Mouse (Mus musculus): ENCODE measurements around the gene Ptprcap. TPM values are rescaled to one million over a fixed set of nuclear protein-coding genes. Genes with fewer than 3 reads are reported as not detected.

Gene Ptprcap
- polyA plus RNA-seq, 1 experiment = 20.0 TPM

DNA sequence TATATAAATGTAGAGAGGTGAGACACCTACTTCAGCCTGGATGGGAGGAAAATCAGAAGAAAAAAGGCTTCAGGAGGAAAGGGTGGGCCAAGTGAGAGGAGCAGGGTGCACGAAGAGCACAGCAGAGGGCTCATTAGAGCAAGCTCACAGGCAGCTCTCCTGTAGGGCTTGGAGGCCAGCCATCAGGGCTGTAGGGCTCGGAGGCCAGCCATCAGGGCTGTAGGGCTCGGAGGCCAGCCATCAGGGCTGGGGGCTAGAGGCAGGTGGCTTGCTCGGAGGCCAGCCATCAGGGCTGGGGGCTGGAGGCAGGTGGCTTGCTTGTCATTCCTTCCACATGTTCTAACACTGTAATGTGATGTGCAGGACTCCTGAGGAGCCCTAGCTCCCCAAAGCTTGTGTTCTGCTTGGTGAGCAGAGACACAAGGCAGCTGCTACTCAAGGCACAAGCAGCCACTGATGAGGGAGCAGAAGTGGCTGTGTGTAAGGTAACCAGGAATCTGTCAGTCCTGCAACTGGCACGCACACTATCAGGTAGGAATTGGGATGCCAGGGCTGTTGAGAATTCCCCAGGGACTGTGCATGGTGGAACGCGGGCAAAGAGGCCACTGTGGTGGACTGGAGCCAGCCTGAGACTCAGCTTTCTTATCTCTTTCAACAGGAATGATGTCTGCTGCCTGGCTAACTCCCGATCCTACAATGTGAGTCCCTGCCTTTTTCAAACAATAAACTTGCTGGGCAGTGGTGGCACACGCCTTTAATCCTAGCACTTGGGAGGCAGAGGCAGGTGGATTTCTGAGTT lies 13.5 kb downstream of the Ptprcap start:
- H3K4me1 ChIP-seq (ENCODE audit: control insufficient read depth, insufficient read depth, low read length) = peaks cover 13% of the 10 kb centered on the region; the same call in 1 of the 2 replicates
- DNase-seq = no peak
- H3K4me3 ChIP-seq (ENCODE audit: insufficient read depth, low read depth, low read length) = no peak overlapping the region
- H3K27me3 ChIP-seq (replicated peaks; ENCODE audit: control insufficient read depth, insufficient read depth, low read length) = no peaks in the 10 kb centered on the region
- no peak overlapping the region for H3K27ac ChIP-seq (ENCODE audit: insufficient read depth, low read depth, low read length)
- no peaks in the 10 kb centered on the region for H3K36me3 ChIP-seq (ENCODE audit: control insufficient read depth, insufficient read depth, low read length)
- WGBS = 88% methylated on average over 9 of the region's 9 CpGs
- TF ChIP-seq POLR2A (IDR thresholded peaks at IDR 0.05; ENCODE audit: low read depth, low read length) = no peak
- TF ChIP-seq CTCF (conservative IDR thresholded peaks at IDR 0.05; ENCODE audit: insufficient read depth, insufficient read length, low read depth, low read length) = no peak

DNA sequence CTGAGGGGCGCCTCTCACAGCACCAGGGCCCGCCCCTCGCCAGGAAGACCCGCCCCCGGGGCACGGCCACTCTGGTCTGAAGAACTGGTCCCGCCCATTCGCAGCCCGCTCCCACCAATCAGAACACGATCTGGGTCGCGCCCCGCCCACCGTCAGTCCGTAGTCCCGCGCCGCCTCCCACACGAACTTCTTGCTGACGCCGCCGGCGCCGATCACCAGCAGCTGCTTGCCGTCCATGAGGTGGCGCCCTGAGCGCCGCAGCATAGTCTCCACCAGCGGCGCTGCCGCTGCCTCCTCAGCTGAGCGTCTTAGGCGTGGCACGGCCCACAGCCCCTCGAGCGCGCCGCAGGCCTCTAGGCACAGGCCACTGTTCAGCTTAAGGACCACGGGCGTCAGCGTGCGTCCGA lies 16.0 kb downstream of the Ptprcap start:
- DNase-seq = peak; percentile 100
- Histone ChIP-seq H3K27me3 (replicated peaks; ENCODE audit: control insufficient read depth, insufficient read depth, low read length) (no peaks in the 10 kb centered on the region), H3K36me3 (ENCODE audit: control insufficient read depth, insufficient read depth, low read length) (no peaks in the 10 kb centered on the region), H3K4me1 (ENCODE audit: control insufficient read depth, insufficient read depth, low read length) (peaks cover 5% of the 10 kb centered on the region; the same call in 1 of the 2 replicates), H3K27ac (ENCODE audit: insufficient read depth, low read depth, low read length) (peak overlapping the region; percentile 87), H3K4me3 (ENCODE audit: insufficient read depth, low read depth, low read length) (peak overlapping the region; percentile 62)
- TF ChIP-seq POLR2A (IDR thresholded peaks at IDR 0.05; ENCODE audit: low read depth, low read length) = peak; percentile 67
- peak; percentile 81 for TF ChIP-seq CTCF (conservative IDR thresholded peaks at IDR 0.05; ENCODE audit: insufficient read depth, insufficient read length, low read depth, low read length)
- 1% methylated on average over 43 of the region's 43 CpGs for WGBS

DNA sequence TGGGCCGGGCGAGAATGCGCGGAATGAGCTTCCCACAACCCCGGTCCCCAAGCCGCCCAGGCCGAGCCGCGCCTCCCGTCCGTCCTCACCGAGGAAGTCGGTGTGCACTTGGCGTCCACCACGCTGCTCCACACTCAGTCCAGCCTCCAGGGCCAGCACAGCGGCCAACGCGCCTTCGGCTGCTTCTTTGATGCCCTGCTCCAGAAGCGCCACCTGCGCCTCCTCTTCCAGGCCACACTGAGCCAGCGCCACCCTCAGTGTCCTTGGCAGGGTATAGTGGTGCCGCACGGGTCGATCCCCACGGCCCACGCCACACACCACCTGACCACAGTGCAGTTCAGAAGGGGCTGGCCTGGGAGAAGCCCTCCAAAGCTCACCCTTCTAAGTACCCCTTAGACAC lies 16.4 kb downstream of the Ptprcap start:
- Histone ChIP-seq H3K4me3 (ENCODE audit: insufficient read depth, low read depth, low read length) (peak overlapping the region; percentile 62), H3K4me1 (ENCODE audit: control insufficient read depth, insufficient read depth, low read length) (peaks cover 5% of the 10 kb centered on the region; the same call in 1 of the 2 replicates), H3K27ac (ENCODE audit: insufficient read depth, low read depth, low read length) (peak overlapping the region; percentile 87), H3K27me3 (replicated peaks; ENCODE audit: control insufficient read depth, insufficient read depth, low read length) (no peaks in the 10 kb centered on the region), H3K36me3 (ENCODE audit: control insufficient read depth, insufficient read depth, low read length) (no peaks in the 10 kb centered on the region)
- no peak for TF ChIP-seq CTCF (conservative IDR thresholded peaks at IDR 0.05; ENCODE audit: insufficient read depth, insufficient read length, low read depth, low read length)
- no peak for TF ChIP-seq POLR2A (IDR thresholded peaks at IDR 0.05; ENCODE audit: low read depth, low read length)
- no peak for DNase-seq
- WGBS = 4% methylated on average over 27 of the region's 27 CpGs

DNA sequence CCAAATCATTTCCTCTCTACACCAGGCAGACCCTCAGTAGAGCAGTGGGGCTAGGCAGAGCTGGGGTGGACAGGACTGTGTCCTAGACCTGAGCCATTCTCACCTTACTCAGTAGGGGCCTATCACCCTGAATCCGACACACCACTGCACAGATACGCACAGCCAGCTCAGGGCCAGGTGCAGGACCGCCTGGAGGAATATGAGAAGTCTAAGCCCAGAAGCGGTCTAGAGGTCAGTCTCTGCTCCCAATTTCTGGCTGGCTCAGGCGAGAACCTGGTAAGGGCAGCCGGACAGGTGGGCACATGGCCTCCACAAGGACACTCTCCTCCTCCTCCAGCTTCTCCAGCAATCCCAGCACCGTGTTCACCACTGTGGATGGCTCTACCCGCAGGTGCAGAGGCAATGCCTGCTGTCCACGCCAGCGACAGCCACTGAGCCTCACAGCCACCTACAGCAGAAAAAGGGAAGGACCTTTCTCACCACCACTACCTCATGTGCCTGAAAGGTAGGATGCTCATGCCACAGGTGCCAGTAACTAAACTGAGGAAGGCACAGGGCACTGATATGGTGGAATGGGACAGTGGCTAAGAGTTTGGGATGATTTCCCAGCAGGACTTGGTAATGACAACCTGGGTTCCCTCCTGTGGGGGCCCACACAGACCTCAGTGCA lies 17.5 kb downstream of the Ptprcap start:
- peaks cover 5% of the 10 kb centered on the region; the same call in 1 of the 2 replicates for H3K4me1 ChIP-seq (ENCODE audit: control insufficient read depth, insufficient read depth, low read length)
- TF ChIP-seq POLR2A (IDR thresholded peaks at IDR 0.05; ENCODE audit: low read depth, low read length) (no peak), CTCF (conservative IDR thresholded peaks at IDR 0.05; ENCODE audit: insufficient read depth, insufficient read length, low read depth, low read length) (no peak)
- no peak for DNase-seq
- 90% methylated on average over 10 of the region's 10 CpGs for WGBS
- no peaks in the 10 kb centered on the region for H3K36me3 ChIP-seq (ENCODE audit: control insufficient read depth, insufficient read depth, low read length)
- no peak overlapping the region for H3K27ac ChIP-seq (ENCODE audit: insufficient read depth, low read depth, low read length)
- H3K27me3 ChIP-seq (replicated peaks; ENCODE audit: control insufficient read depth, insufficient read depth, low read length) = no peaks in the 10 kb centered on the region
- H3K4me3 ChIP-seq (ENCODE audit: insufficient read depth, low read depth, low read length) = no peak overlapping the region

DNA sequence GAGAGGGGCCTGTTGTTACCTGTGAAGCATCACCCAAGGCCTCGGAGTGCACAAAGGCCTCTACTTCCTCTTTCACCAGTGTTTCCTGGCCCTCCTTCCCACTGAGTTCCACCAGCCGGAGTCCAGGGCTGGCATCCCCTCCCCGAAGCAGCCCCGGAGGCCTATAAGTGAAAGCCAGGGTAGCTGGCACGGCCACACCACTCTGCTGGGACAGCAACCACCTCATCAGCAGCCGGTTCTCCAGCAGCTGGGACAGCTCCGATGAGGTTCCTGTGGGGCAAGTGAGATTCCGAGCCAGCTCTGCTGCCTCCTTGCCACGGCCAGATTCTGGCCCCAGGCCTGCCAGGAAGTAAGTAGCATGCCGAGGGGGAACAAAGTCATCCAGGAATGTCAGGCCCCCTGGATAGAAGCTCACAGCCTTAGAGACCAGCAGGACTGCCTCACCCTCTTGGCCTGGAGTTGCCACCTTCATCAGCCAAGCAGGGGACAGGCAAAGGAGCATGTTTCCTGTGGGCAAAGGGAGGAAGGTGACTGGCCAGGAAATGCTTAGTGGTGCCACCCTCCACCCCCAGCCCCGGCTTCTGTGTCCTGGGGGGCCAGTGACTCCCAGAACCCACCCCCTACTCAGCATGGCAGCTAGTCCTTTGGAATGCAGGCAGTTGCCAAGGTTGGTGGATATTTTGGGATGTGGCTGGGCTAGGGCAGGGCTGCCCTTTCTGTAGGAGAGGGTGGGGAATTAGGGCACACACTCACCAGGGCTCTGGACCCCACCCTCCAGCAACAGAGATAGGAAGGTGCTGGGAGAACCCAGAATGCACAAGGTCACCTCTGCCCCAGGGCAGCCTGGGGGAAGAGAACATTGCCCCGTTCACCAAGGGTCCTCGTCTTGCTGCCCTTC lies 18.2 kb downstream of the Ptprcap start:
- no peak for DNase-seq
- TF ChIP-seq POLR2A (IDR thresholded peaks at IDR 0.05; ENCODE audit: low read depth, low read length) (no peak), CTCF (conservative IDR thresholded peaks at IDR 0.05; ENCODE audit: insufficient read depth, insufficient read length, low read depth, low read length) (no peak)

DNA sequence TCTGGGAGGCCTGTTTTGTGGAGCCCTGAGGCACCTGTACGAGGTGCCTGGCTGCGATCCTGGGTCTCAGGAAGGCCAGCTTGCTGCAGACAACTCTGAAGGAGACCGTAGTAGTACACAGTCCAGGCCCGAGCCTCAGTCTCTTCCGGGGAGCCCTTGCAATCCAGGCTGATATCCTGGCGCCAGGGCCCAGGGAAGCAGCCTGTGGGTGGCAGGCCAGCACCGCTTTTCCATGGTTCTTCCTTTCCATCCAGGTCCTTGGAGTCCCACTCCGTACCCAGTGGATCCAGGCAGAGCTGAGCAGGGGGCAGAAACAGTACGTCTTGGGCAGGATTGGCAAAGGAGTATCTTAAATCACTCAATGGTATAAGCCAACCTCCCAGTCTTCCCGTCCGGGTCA lies 19.5 kb downstream of the Ptprcap start:
- WGBS = 79% methylated on average over 11 of the region's 11 CpGs
- no peak for TF ChIP-seq POLR2A (IDR thresholded peaks at IDR 0.05; ENCODE audit: low read depth, low read length)
- TF ChIP-seq CTCF (conservative IDR thresholded peaks at IDR 0.05; ENCODE audit: insufficient read depth, insufficient read length, low read depth, low read length) = 0 out of 2 replicates have a peak, but pooled peaks have one; percentile 10
- H3K27me3 ChIP-seq (replicated peaks; ENCODE audit: control insufficient read depth, insufficient read depth, low read length) = no peaks in the 10 kb centered on the region
- H3K4me3 ChIP-seq (ENCODE audit: insufficient read depth, low read depth, low read length) = no peak overlapping the region
- H3K36me3 ChIP-seq (ENCODE audit: control insufficient read depth, insufficient read depth, low read length) = no peaks in the 10 kb centered on the region
- H3K27ac ChIP-seq (ENCODE audit: insufficient read depth, low read depth, low read length) = no peak overlapping the region
- H3K4me1 ChIP-seq (ENCODE audit: control insufficient read depth, insufficient read depth, low read length) = peaks cover 5% of the 10 kb centered on the region; the same call in 1 of the 2 replicates
- no peak for DNase-seq

More for the DNA sequence above, 18.2 kb downstream of the Ptprcap start:
- Histone ChIP-seq H3K4me1 (ENCODE audit: control insufficient read depth, insufficient read depth, low read length) (peaks cover 5% of the 10 kb centered on the region; the same call in 1 of the 2 replicates), H3K27me3 (replicated peaks; ENCODE audit: control insufficient read depth, insufficient read depth, low read length) (no peaks in the 10 kb centered on the region), H3K4me3 (ENCODE audit: insufficient read depth, low read depth, low read length) (no peak overlapping the region), H3K36me3 (ENCODE audit: control insufficient read depth, insufficient read depth, low read length) (no peaks in the 10 kb centered on the region), H3K27ac (ENCODE audit: insufficient read depth, low read depth, low read length) (peak overlapping the region; percentile 48)
- 53% methylated on average over 13 of the region's 13 CpGs for WGBS
